Mouse (Mus musculus): Measurements from ENCODE around the gene Aox4.

- TF ChIP-seq GATA1 (IDR thresholded peaks at IDR 0.05; ENCODE audit: low read length) (no peak), TAL1 (IDR thresholded peaks at IDR 0.05; ENCODE audit: low read length) (no peak)
These were observed 70.9 kb downstream of the Aox4 start for GRCm38 (mm10) chr1:58280939-58281624.

Measured in erythroblast, embryonic 14.5 days (primary cell).